Mouse (Mus musculus): ENCODE measurements around the gene Coq7.

GRCm38 (mm10) chr7:118468060-118468459 lies 65.1 kb downstream of the Coq7 start:
- no peak for TF ChIP-seq CTCF (IDR thresholded peaks at IDR 0.05; ENCODE audit: low read depth)
- TF ChIP-seq EP300 (IDR thresholded peaks at IDR 0.05; ENCODE audit: low read depth): no peak

All from liver, embryonic 14.5 days (tissue).